26 mouse cellular contexts compared by ENCODE assay signal in the genomic region with DNA sequence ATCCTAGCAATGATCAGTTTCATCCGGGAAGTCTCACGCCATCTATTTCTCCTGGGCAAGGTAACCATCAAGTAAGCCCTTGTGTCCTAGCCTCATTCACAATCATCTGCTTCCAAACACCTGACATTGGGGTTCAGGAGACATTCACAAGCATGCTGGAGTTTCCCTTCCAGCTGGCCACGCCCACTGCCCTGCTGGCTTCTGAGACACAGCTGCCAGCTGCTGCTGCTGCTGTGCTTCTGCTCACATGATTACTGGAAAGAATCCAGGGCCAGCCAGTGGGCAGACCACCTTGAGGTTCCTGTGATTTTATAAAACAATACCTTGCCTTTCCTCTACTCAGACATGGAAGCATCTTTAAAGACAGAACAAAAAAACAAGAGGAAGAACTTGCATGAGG.
"Had no signal": no experiment of that assay in that cellular context is flagged by ENCODE, and none has a peak within 500 bp of the region (broad histone marks: within the 10 kb centered on the region; RNA-seq: fewer than 3 reads in every experiment).

No protein-coding gene starts in this region.

- H3K9me3 ChIP-seq: heart, embryonic 10.5 days; kidney, embryonic 15.5 days; limb, embryonic 13.5 days; liver, embryonic 13.5 days; liver, embryonic 15.5 days had no signal

- ATAC-seq: hindbrain, embryonic 16.5 days; intestine, embryonic 16.5 days had no signal

- H3K4me3 ChIP-seq: heart, embryonic 10.5 days; heart, embryonic 12.5 days; hindbrain, embryonic 10.5 days; hindbrain, embryonic 12.5 days; kidney, embryonic 15.5 days; limb, embryonic 13.5 days; liver, embryonic 13.5 days; liver, embryonic 15.5 days had no signal

- H3K4me1 ChIP-seq: kidney, embryonic 15.5 days; limb, embryonic 13.5 days; liver, embryonic 13.5 days; liver, embryonic 15.5 days had no signal

- H3K9ac ChIP-seq: heart, embryonic 12.5 days; hindbrain, embryonic 12.5 days; hindbrain, embryonic 14.5 days; kidney, embryonic 15.5 days; limb, embryonic 13.5 days; liver, embryonic 13.5 days; liver, embryonic 15.5 days had no signal

- H3K4me2 ChIP-seq: heart, embryonic 12.5 days; hindbrain, embryonic 12.5 days; hindbrain, embryonic 14.5 days; kidney, embryonic 15.5 days; limb, embryonic 13.5 days; liver, embryonic 11.5 days; liver, embryonic 13.5 days; liver, embryonic 15.5 days had no signal

- H3K27me3 ChIP-seq: heart, embryonic 12.5 days; hindbrain, embryonic 12.5 days; kidney, embryonic 15.5 days; limb, embryonic 13.5 days; liver, embryonic 13.5 days; liver, embryonic 15.5 days had no signal

- DNase-seq: gastrocnemius, postnatal 10 days; gastrocnemius, postnatal 25 days; heart, adult 18-20 months; heart, postnatal 10 days; heart, postnatal 4 days; kidney, adult 11 months; kidney, adult 2 months; kidney, adult 9 months; kidney, postnatal 14 days; kidney, postnatal 36 days; layer of hippocampus, adult 9-11 months; layer of hippocampus, postnatal 36 days; liver; liver, embryonic 13.5 days had no signal

- H3K27ac ChIP-seq: heart, embryonic 10.5 days; hindbrain, embryonic 10.5 days; hindbrain, embryonic 12.5 days; hindbrain, embryonic 14.5 days; kidney, embryonic 15.5 days; kidney, postnatal 0 days; limb, embryonic 13.5 days; liver, embryonic 13.5 days; liver, embryonic 15.5 days had no signal
